Mouse (Mus musculus): Measurements from ENCODE around the gene Ap2m1.

DNA sequence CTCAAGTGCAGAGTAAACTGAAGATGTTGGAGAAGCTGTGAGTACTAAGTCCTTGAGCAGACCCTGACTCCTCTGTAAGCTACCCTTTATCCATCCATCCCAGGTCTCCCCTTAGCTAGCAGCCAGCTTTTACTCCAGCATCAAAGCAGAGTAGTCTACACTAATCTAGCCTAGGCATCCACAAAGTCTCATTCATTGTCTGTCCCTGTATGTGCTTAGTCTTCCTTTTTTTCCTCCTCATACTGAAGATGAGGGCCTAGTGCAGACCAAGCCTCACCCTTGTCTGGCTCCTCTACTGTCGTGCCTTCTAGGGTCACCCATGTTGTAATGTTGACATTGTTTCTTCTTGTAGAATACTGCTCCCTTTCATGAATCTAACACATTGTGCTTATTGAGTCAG is 17.3 kb downstream of the Ap2m1 start:
- TF ChIP-seq POLR2A (IDR thresholded peaks at IDR 0.05; ENCODE audit: low read depth, low read length) (no peak), CTCF (IDR thresholded peaks at IDR 0.05; ENCODE audit: extremely low read depth, insufficient read depth, insufficient read length, insufficient replicate concordance) (no peak)

Measured in spleen, adult 2 months (tissue).